Mouse (Mus musculus): ENCODE measurements around the gene Scgb2b11. TPM values are rescaled to one million over a fixed set of nuclear protein-coding genes. Genes with fewer than 3 reads are reported as not detected.

Gene Scgb2b11
- polyA plus RNA-seq (2015; fragmentation: Nextera tagmentation; extraction: Ambion mirVana): not detected in 2 replicates

DNA sequence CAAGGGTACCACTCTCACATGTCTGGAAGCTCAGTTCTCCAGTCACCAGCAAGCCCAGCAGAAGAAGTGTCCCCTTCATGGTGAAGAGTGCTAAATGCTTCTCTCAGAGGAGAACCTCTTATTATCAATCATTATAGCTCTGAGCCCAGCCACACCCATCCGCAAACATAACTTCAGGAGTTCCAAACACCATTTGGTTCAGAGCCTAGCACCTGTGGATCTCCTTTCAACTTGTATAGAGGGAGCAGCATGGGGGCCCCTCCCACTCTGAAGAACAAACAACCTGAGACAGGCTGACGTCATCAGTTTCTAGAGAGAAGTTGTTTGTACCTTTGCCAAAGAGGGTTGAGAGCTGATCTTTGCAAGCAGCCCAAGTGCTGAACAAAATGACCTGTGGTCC, at the start of gene Scgb2b11:
TSS of gene Scgb2b11 (minus strand) at position 101 of the 400 bp plus-strand sequence.

DNA sequence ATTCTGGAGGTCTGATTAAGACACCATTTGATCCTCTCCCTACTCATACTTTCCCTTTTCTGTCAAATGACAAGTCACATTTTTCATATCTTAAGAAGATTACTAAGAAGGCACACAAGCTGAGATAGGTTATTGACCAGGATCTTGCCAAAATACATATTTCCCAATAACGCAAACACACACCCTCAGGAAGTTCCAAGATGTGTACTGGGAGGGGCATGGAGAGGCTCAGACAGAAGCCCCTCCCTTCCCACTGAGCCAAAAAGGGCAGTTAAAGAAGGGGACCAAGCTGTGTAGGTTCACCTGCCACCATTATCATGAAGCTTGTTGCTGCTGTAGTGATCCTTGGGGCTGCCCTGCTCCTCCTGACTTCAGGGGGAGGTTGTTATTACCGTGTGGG, 11.6 kb upstream of the Scgb2b11 start, which contains the start of gene Scgb1b11:
TSS of gene Scgb1b11 (plus strand) at position 301 of the 400 bp plus-strand sequence.

Other genes starting within 250 kb of the Scgb2b11 start
- gene Scgb1b10, start 110.3 kb downstream of the Scgb2b11 start, polyA plus RNA-seq (2015; fragmentation: Nextera tagmentation; extraction: Ambion mirVana): not detected in 2 replicates
- gene Scgb1b11, start 11.7 kb upstream of the Scgb2b11 start, polyA plus RNA-seq (2015; fragmentation: Nextera tagmentation; extraction: Ambion mirVana): not detected in 2 replicates
- gene Scgb2b12, start 116.1 kb upstream of the Scgb2b11 start, polyA plus RNA-seq (2015; fragmentation: Nextera tagmentation; extraction: Ambion mirVana): not detected in 2 replicates
- gene Scgb1b12, start 123.0 kb upstream of the Scgb2b11 start, polyA plus RNA-seq (2015; fragmentation: Nextera tagmentation; extraction: Ambion mirVana): not detected in 2 replicates
- gene Scgb1b29, start 230.4 kb upstream of the Scgb2b11 start, polyA plus RNA-seq (2015; fragmentation: Nextera tagmentation; extraction: Ambion mirVana): not detected in 2 replicates

All from spleen, postnatal 0 days (tissue).